Mouse (Mus musculus) left cerebral cortex, postnatal 14 days (tissue): ENCODE measurements at regions not wholly inside any gene's neighbourhood (a gene's known extent, or its start where the extent isn't known, plus 50 kb on each side); places are given as distances from the start of the nearest gene placed in this dataset.

Experiments used
- DNase-seq, 2 experiments: peaks; one replicate each; pipeline ENCODE4 v3.0.0; 2021 to 2022; ENCODE audit warnings: low spot score in 2 of 2, mixed read lengths in 1 of 2
- intact Hi-C: fragments of 180-260 bp; cut with DNase I; formaldehyde crosslinking; loops from one replicate; pipeline ENCODE4 v1.15.1; 2025

GRCm38 (mm10) chr2:74930702-74931101 is 105.1 kb downstream of the Mtx2 start:
- no peak for DNase-seq
- intact Hi-C loops, result no loop called here

- peak in 1 of 2 experiments; percentile 6 for DNase-seq
- intact Hi-C loops, result no loop called here
Observed at GRCm38 (mm10) chr2:74933190-74933589, 107.6 kb downstream of the Mtx2 start.

GRCm38 (mm10) chr2:74933771-74934170 is 108.2 kb downstream of the Mtx2 start:
- DNase-seq, result no peak

GRCm38 (mm10) chr2:74938711-74939110 is 113.1 kb downstream of the Mtx2 start:
- intact Hi-C loops, result no loop called here
- no peak for DNase-seq

More at GRCm38 (mm10) chr2:74933771-74934170, 108.2 kb downstream of the Mtx2 start:
- intact Hi-C loops, result no loop called here

GRCm38 (mm10) chr2:74941966-74942365 is 116.4 kb downstream of the Mtx2 start:
- intact Hi-C loops, result no loop called here
- DNase-seq, result no peak

- DNase-seq, result no peak
- intact Hi-C loops, result no loop called here
Observed at GRCm38 (mm10) chr2:74942611-74943198, 117.1 kb downstream of the Mtx2 start.

- intact Hi-C loops, result no loop called here
Observed at GRCm38 (mm10) chr2:74945185-74945749, 119.7 kb downstream of the Mtx2 start.

GRCm38 (mm10) chr2:74951401-74952260 is 126.0 kb downstream of the Mtx2 start:
- intact Hi-C loops, result no loop called here
- DNase-seq, result no peak

More at GRCm38 (mm10) chr2:74945185-74945749, 119.7 kb downstream of the Mtx2 start:
- DNase-seq, result no peak

- intact Hi-C loops, result no loop called here
- no peak for DNase-seq
Observed at GRCm38 (mm10) chr2:74954101-74954500, 128.5 kb downstream of the Mtx2 start.

GRCm38 (mm10) chr2:74955281-74956128 is 129.9 kb downstream of the Mtx2 start:
- no peak for DNase-seq
- intact Hi-C loops, result no loop called here

- intact Hi-C loops, result no loop called here
- no peak for DNase-seq
Observed at GRCm38 (mm10) chr2:74956129-74956450, 130.5 kb downstream of the Mtx2 start.

- no peak for DNase-seq
- intact Hi-C loops, result no loop called here
Observed at GRCm38 (mm10) chr2:74956556-74956955, 131.0 kb downstream of the Mtx2 start.

GRCm38 (mm10) chr2:74959936-74960335 is 134.3 kb downstream of the Mtx2 start:
- DNase-seq, result no peak
- intact Hi-C loops, result loop anchor here (5.0 to 10.0 kb wide), 2 partner anchors 165 to 258 kb away; partner anchors contain the start of gene Hoxd8

- intact Hi-C loops, result loop anchor here (5.0 to 10.0 kb wide), 2 partner anchors 168 to 260 kb away; partner anchors contain the start of gene Hoxd8
- DNase-seq, result no peak
Observed at GRCm38 (mm10) chr2:74962416-74962815, 136.8 kb downstream of the Mtx2 start.

GRCm38 (mm10) chr2:74964360-74964759 is 138.8 kb downstream of the Mtx2 start:
- intact Hi-C loops, result loop anchor here (2.0 to 10.0 kb wide), 3 partner anchors 170 to 262 kb away; partner anchors contain the start of gene Hoxd8
- peak; percentile 62 to 88 for DNase-seq

GRCm38 (mm10) chr2:74964980-74965379 is 139.4 kb downstream of the Mtx2 start:
- intact Hi-C loops, result loop anchor here (2.0 to 10.0 kb wide), 4 partner anchors 170 to 263 kb away; partner anchors contain the start of gene Hoxd8
- no peak for DNase-seq

- peak; percentile 7 to 25 for DNase-seq
- intact Hi-C loops, result loop anchor here (2.0 to 10.0 kb wide), 3 partner anchors 171 to 249 kb away; no protein-coding TSS in a partner anchor
Observed at GRCm38 (mm10) chr2:74965384-74966060, 139.9 kb downstream of the Mtx2 start.

- intact Hi-C loops, result no loop called here
- no peak for DNase-seq
Observed at GRCm38 (mm10) chr2:74970611-74971265, 145.1 kb downstream of the Mtx2 start.
